Mouse (Mus musculus): ENCODE measurements around the gene Tnn. TPM values are rescaled to one million over a fixed set of nuclear protein-coding genes. Genes with fewer than 3 reads are reported as not detected.

Tnn gene
- polyA plus RNA-seq, 1 experiment from 2014 or later, result not detected

GRCm38 (mm10) chr1:160035561-160035960 is 117.8 kb downstream of the Tnn start:
- ATAC-seq (ENCODE audit: insufficient number of reproducible peaks, low FRiP score, low TSS enrichment, low read depth) (no peak), DNase-seq (ENCODE audit: low spot score) (no peak)
- Histone ChIP-seq H3K36me3 (ENCODE audit: control insufficient read depth, insufficient read depth, low read length) (no peaks in the 10 kb centered on the region), H3K9ac (ENCODE audit: low read length) (no peak overlapping the region), H3K9me3 (ENCODE audit: control insufficient read depth, low read length) (no peaks in the 10 kb centered on the region), H3K27ac (replicated peaks; ENCODE audit: low read depth, low read length) (no peak overlapping the region), H3K4me3 (ENCODE audit: low read depth, low read length) (no peak overlapping the region), H3K27me3 (ENCODE audit: control insufficient read depth, insufficient read depth, low read length) (no peaks in the 10 kb centered on the region), H3K4me1 (ENCODE audit: control insufficient read depth, insufficient read depth, low read length) (no peaks in the 10 kb centered on the region), H3K4me2 (ENCODE audit: low read depth, severe bottlenecking) (no peak overlapping the region)
- 78% methylated on average over 3 of the region's 3 CpGs for WGBS

Other genes starting within 250 kb of the Tnn start
- gene 4930523C07Rik, start 109.2 kb downstream of the Tnn start, polyA plus RNA-seq (2014; fragmentation: Nextera tagmentation; extraction: Ambion mirVana), result 2.3 and 3.2 TPM in 2 replicates
- 236 and 239 TPM in 2 replicates for gene Mrps14, start 41.6 kb upstream of the Tnn start, polyA plus RNA-seq (2014; fragmentation: Nextera tagmentation; extraction: Ambion mirVana)
- gene Cacybp, start 59.3 kb upstream of the Tnn start, polyA plus RNA-seq (2014; fragmentation: Nextera tagmentation; extraction: Ambion mirVana), result 317 and 326 TPM in 2 replicates